Mouse (Mus musculus) kidney, adult 2 months (tissue): ENCODE data around the gene Casq2.

ENCODE experiments used
- CTCF ChIP-seq: fragments of 200-500 bp; conservative IDR thresholded peaks from 2 replicates; pipeline ENCODE4 v1.5.1; 2011; ENCODE audit warnings: low read depth, mild to moderate bottlenecking, control low read depth, low read length, moderate library complexity, mixed read lengths; ENCODE audit not compliant: insufficient read depth, insufficient read length
- POLR2A ChIP-seq: fragments of 200-500 bp; IDR thresholded peaks from one replicate; pipeline ENCODE4 v1.6.1; 2011; ENCODE audit warnings: low read depth, low read length, control low read depth

GRCm38 (mm10) chr3:102179869-102180268 lies 93.7 kb downstream of the Casq2 start:
- TF ChIP-seq POLR2A (no peak), CTCF (no peak)
